Mouse (Mus musculus): ENCODE data around the gene Gsk3b. TPM values are rescaled to one million over a fixed set of nuclear protein-coding genes. Genes with fewer than 3 reads are reported as not detected.

Gsk3b gene
- polyA plus RNA-seq, 2 experiments, result 2.9 to 10.3 TPM

DNA sequence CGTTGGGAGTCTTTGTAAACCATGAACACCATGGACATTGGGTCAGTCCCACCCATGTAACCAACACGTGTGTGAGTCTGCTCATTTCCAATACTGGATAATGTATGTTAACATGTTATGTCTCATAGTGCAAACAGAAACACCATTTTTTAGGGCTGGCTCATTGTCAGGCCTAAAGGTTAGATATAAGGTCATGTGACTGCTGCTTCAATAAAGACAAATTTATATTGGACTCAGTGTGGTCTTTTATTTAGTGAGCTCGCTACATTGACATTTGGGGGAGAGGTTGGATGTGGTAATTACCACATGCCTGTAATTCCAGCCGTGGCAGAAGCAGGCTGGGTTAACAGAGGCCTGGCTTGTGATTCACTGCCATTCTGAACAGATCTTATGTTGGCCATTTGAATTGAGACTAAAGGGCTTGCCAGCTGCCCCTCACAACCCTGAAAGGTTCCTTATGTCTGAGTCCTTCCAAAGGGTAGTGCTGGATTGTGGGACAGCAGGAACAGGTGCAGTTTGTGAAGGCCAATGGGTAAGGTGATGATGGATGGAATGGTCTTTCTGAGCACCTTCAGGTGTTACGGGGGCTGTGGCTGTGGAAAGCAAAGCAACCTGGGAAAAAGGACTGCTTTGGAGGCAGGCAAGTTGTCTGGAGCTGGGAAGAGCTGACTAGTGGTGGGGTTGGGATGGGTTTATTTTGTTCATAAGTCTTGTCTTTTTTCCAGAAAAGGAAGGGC, 157.2 kb downstream of the Gsk3b start:
- DNase-seq (ENCODE audit: low read depth in 3 of 3, low spot score in 3 of 3) (no peak), ATAC-seq (ENCODE audit: insufficient read depth) (no peak)
- Histone ChIP-seq H3K4me3 (ENCODE audit: insufficient read depth in 1 of 2, low read depth in 2 of 2, low read length in 2 of 2) (no peak overlapping the region), H3K27me3 (ENCODE audit: control insufficient read depth, insufficient read depth, low read length) (no peaks in the 10 kb centered on the region), H3K36me3 (replicated peaks; ENCODE audit: control insufficient read depth, insufficient read depth, low read depth) (no peaks in the 10 kb centered on the region; the same call in 1 of the 2 replicates), H3K9ac (replicated peaks) (no peak overlapping the region), H3K27ac (no peak overlapping the region), H3K4me2 (ENCODE audit: low read depth) (no peak overlapping the region), H3K4me1 (replicated peaks; ENCODE audit: control insufficient read depth in 2 of 2, insufficient read depth in 2 of 2, low read length in 1 of 2) (no peaks in the 10 kb centered on the region), H3K9me3 (ENCODE audit: control insufficient read depth, low read length) (no peaks in the 10 kb centered on the region)
- 66% methylated on average over 5 of the region's 5 CpGs for WGBS (ENCODE audit: insufficient replicate concordance)
- no peak for TF ChIP-seq CTCF (IDR thresholded peaks at IDR 0.05; ENCODE audit: low read depth)
- no peak for TF ChIP-seq EP300 (IDR thresholded peaks at IDR 0.05; ENCODE audit: low read depth)

DNA sequence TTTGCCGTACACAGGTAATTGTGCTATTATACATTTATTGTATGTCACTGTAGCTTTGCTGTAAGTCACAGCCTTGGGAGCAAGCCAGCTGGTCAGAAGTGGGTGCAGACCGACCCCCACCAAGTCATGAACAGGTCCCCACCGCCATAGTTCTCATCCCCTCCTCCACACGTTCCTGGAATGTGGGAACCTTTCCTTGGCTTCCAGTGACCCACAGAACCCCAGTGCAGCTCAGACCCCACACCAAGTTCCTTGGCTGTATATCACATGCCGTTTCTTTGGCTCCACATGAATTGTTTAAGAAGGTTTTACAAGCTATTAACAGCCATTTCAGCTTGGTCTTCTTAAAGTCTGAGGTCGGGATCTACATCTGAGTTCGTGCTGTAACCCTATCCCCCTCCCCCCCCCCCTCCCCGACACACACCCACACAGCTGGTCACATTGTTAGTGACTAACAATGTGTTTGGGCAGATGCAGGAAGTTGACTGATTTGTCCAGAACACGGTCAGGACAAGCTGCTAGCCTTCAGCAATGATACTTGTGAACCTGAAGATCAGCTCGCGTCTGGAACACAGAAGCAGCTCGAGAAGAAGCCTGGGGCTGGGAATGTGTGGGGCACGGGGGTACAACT, 159.6 kb downstream of the Gsk3b start:
- Histone ChIP-seq H3K4me3 (ENCODE audit: insufficient read depth in 1 of 2, low read depth in 2 of 2, low read length in 2 of 2) (no peak overlapping the region), H3K9me3 (ENCODE audit: control insufficient read depth, low read length) (no peaks in the 10 kb centered on the region), H3K4me1 (replicated peaks; ENCODE audit: control insufficient read depth in 2 of 2, insufficient read depth in 2 of 2, low read length in 1 of 2) (no peaks in the 10 kb centered on the region), H3K27me3 (ENCODE audit: control insufficient read depth, insufficient read depth, low read length) (no peaks in the 10 kb centered on the region), H3K4me2 (ENCODE audit: low read depth) (no peak overlapping the region), H3K27ac (no peak overlapping the region), H3K9ac (replicated peaks) (no peak overlapping the region), H3K36me3 (replicated peaks; ENCODE audit: control insufficient read depth, insufficient read depth, low read depth) (no peaks in the 10 kb centered on the region)
- DNase-seq (ENCODE audit: low read depth in 3 of 3, low spot score in 3 of 3) (no peak), ATAC-seq (ENCODE audit: insufficient read depth) (no peak)
- WGBS (ENCODE audit: insufficient replicate concordance), result 24% methylated on average over 13 of the region's 13 CpGs
- TF ChIP-seq EP300 (IDR thresholded peaks at IDR 0.05; ENCODE audit: low read depth) (no peak), CTCF (IDR thresholded peaks at IDR 0.05; ENCODE audit: low read depth) (no peak)

DNA sequence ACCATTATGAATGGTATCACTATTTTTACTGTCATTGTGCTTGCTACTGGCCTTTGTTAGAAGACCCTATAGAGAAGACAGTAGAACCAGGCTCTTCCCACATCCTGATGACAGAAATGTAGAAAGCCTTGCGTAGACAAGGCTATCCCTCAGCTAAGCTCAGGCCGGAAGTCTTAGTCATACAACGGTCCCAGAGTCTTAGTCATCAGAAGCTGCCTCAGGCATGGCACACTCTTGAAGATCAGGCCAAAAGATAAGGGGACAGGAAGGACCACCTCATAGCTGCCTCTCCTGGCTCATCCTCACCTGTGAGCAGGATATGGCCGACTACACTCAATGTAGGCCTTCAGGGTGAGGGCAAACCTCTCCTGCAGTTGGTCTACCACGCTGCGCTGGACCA, 161.7 kb downstream of the Gsk3b start:
- no peaks in the 10 kb centered on the region for H3K27me3 ChIP-seq (ENCODE audit: control insufficient read depth, insufficient read depth, low read length)
- H3K9me3 ChIP-seq (ENCODE audit: control insufficient read depth, low read length), result no peaks in the 10 kb centered on the region
- H3K27ac ChIP-seq, result no peak overlapping the region
- WGBS (ENCODE audit: insufficient replicate concordance), result 69% methylated on average over 6 of the region's 6 CpGs
- TF ChIP-seq EP300 (IDR thresholded peaks at IDR 0.05; ENCODE audit: low read depth) (no peak), CTCF (IDR thresholded peaks at IDR 0.05; ENCODE audit: low read depth) (no peak)
- H3K36me3 ChIP-seq (replicated peaks; ENCODE audit: control insufficient read depth, insufficient read depth, low read depth), result no peaks in the 10 kb centered on the region
- no peak for ATAC-seq (ENCODE audit: insufficient read depth)
- no peak overlapping the region for H3K4me3 ChIP-seq (ENCODE audit: insufficient read depth in 1 of 2, low read depth in 2 of 2, low read length in 2 of 2)
- H3K4me2 ChIP-seq (ENCODE audit: low read depth), result no peak overlapping the region
- DNase-seq (ENCODE audit: low read depth in 3 of 3, low spot score in 3 of 3), result no peak
- H3K4me1 ChIP-seq (replicated peaks; ENCODE audit: control insufficient read depth in 2 of 2, insufficient read depth in 2 of 2, low read length in 1 of 2), result no peaks in the 10 kb centered on the region
- H3K9ac ChIP-seq (replicated peaks), result no peak overlapping the region

DNA sequence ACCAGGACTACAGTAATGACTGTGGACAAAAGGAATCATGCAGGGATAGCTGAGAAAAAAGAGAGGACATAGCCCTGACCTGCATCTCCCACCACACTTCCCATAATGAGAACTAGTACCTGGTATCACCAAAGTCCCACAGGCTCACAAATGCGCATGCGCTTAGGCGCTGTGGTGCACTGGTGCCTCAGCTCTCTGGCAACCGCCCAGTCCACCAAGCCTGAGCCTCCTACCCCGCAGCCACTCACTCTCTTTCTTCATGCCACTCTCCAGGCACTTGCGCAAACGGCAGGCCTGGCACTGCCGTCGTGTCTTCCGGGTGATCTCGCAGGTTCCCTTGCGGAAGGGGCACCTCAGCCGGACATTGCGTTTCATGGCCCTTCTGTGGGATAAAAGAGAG, 165.2 kb downstream of the Gsk3b start:
- no peak overlapping the region for H3K9ac ChIP-seq (replicated peaks)
- no peak overlapping the region for H3K4me2 ChIP-seq (ENCODE audit: low read depth)
- no peaks in the 10 kb centered on the region for H3K4me1 ChIP-seq (replicated peaks; ENCODE audit: control insufficient read depth in 2 of 2, insufficient read depth in 2 of 2, low read length in 1 of 2)
- H3K9me3 ChIP-seq (ENCODE audit: control insufficient read depth, low read length), result no peaks in the 10 kb centered on the region
- 68% methylated on average over 14 of the region's 14 CpGs for WGBS (ENCODE audit: insufficient replicate concordance)
- TF ChIP-seq CTCF (IDR thresholded peaks at IDR 0.05; ENCODE audit: low read depth) (no peak), EP300 (IDR thresholded peaks at IDR 0.05; ENCODE audit: low read depth) (no peak)
- ATAC-seq (ENCODE audit: insufficient read depth) (no peak), DNase-seq (ENCODE audit: low read depth in 3 of 3, low spot score in 3 of 3) (no peak)
- no peak overlapping the region for H3K27ac ChIP-seq
- no peak overlapping the region for H3K4me3 ChIP-seq (ENCODE audit: insufficient read depth in 1 of 2, low read depth in 2 of 2, low read length in 2 of 2)
- H3K27me3 ChIP-seq (ENCODE audit: control insufficient read depth, insufficient read depth, low read length), result no peaks in the 10 kb centered on the region
- H3K36me3 ChIP-seq (replicated peaks; ENCODE audit: control insufficient read depth, insufficient read depth, low read depth), result no peaks in the 10 kb centered on the region

DNA sequence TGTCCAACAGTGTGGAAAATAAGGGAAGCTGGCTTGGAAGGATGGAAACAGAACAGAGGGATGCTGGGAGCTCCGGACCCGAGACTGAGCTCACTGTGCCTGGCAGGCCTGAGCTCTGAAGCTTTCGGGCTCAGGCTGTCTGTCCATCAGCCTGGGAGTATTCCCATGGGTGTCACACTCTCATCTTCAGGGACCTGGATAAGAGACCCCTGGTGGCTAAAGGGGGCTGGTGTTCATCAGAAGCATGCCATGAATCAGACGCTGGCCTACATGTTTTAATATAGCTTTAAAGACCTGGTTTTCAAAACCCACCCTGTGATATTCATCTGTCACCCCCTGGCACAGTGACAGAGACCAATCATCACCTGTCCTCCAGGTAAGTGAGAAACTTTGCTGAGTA, 166.3 kb downstream of the Gsk3b start:
- no peaks in the 10 kb centered on the region for H3K4me1 ChIP-seq (replicated peaks; ENCODE audit: control insufficient read depth in 2 of 2, insufficient read depth in 2 of 2, low read length in 1 of 2)
- H3K9me3 ChIP-seq (ENCODE audit: control insufficient read depth, low read length), result no peaks in the 10 kb centered on the region
- DNase-seq (ENCODE audit: low read depth in 3 of 3, low spot score in 3 of 3) (no peak), ATAC-seq (ENCODE audit: insufficient read depth) (no peak)
- no peak overlapping the region for H3K27ac ChIP-seq
- H3K4me3 ChIP-seq (ENCODE audit: insufficient read depth in 1 of 2, low read depth in 2 of 2, low read length in 2 of 2), result no peak overlapping the region
- no peak overlapping the region for H3K4me2 ChIP-seq (ENCODE audit: low read depth)
- no peak for TF ChIP-seq EP300 (IDR thresholded peaks at IDR 0.05; ENCODE audit: low read depth)
- TF ChIP-seq CTCF (IDR thresholded peaks at IDR 0.05; ENCODE audit: low read depth), result peak; percentile 13; the same call in 1 of the 2 replicates
- H3K9ac ChIP-seq (replicated peaks), result no peak overlapping the region
- 51% methylated on average over 4 of the region's 4 CpGs for WGBS (ENCODE audit: insufficient replicate concordance)
- no peaks in the 10 kb centered on the region for H3K27me3 ChIP-seq (ENCODE audit: control insufficient read depth, insufficient read depth, low read length)
- H3K36me3 ChIP-seq (replicated peaks; ENCODE audit: control insufficient read depth, insufficient read depth, low read depth), result no peaks in the 10 kb centered on the region

Data from liver, embryonic 14.5 days (tissue).